Mouse (Mus musculus) midbrain, embryonic 11.5 days (tissue): Measurements from ENCODE around the gene Prdx6b. TPM values are rescaled to one million over a fixed set of nuclear protein-coding genes. Genes with fewer than 3 reads are reported as not detected.

Experiments
- ATAC-seq: fragments of 200-750 bp; cut with Nextera tagmentation; 2 replicates; pipeline ENCODE4 v1.8.0; 2017; ENCODE audit warnings: moderate TSS enrichment, moderate library complexity; ENCODE audit not compliant: low FRiP score
- DNase-seq: peaks from one replicate; pipeline ENCODE4 v3.0.0; 2015; ENCODE audit warnings: low spot score; ENCODE audit errors: missing footprints
- H3K27ac ChIP-seq: fragments of 300-500 bp; sonication (generic); 2 replicates; pipeline ENCODE4 v1.5.1; 2014; ENCODE audit warnings: low read depth, low read length
- H3K27me3 ChIP-seq: fragments of 300-500 bp; sonication (generic); 2 replicates; pipeline ENCODE4 v1.6.1; 2014; ENCODE audit warnings: mild to moderate bottlenecking, low read length, moderate library complexity, mixed read lengths; ENCODE audit not compliant: control insufficient read depth, insufficient read depth
- H3K36me3 ChIP-seq: fragments of 300-500 bp; sonication (generic); 2 replicates; pipeline ENCODE4 v1.6.1; 2014; ENCODE audit warnings: mild to moderate bottlenecking, low read length, moderate library complexity, mixed read lengths; ENCODE audit not compliant: control insufficient read depth, insufficient read depth
- H3K4me1 ChIP-seq: fragments of 300-500 bp; sonication (generic); 2 replicates; pipeline ENCODE4 v1.6.1; 2014; ENCODE audit warnings: low read length; ENCODE audit not compliant: control insufficient read depth, insufficient read depth
- H3K4me2 ChIP-seq: fragments of 300-500 bp; sonication (generic); 2 replicates; pipeline ENCODE4 v1.6.1; 2014; ENCODE audit warnings: mild to moderate bottlenecking, moderate library complexity
- H3K4me3 ChIP-seq: fragments of 300-500 bp; sonication (generic); 2 replicates; pipeline ENCODE4 v1.5.1; 2014; ENCODE audit warnings: low read depth, low read length
- H3K9ac ChIP-seq: fragments of 300-500 bp; sonication (generic); 2 replicates; pipeline ENCODE4 v1.6.1; 2014; ENCODE audit warnings: low read length
- H3K9me3 ChIP-seq: fragments of 300-500 bp; sonication (generic); 2 replicates; pipeline ENCODE4 v1.6.1; 2016; ENCODE audit warnings: low read length; ENCODE audit not compliant: control insufficient read depth
- WGBS: fragments of 180-500 bp; shearing (Covaris S2); extraction: QIAGEN DNeasy Blood & Tissue Kit; methylation state at CpG from one replicate; pipeline ENCODE4 v1.1.7; 2014; 5-methylcytosine and 5-hydroxymethylcytosine counted together
- polyA plus RNA-seq: library from polyadenylated mRNA; unstranded; fragments of >200 nt; fragmentation: Nextera tagmentation; extraction: Ambion mirVana; gene quantifications from 2 replicates; pipeline ENCODE4 v1.2.1, GENCODE M21; 2014

Prdx6b gene
- polyA plus RNA-seq, 1 experiment from 2014 or later: not detected

- DNase-seq (peak; percentile 94), ATAC-seq (peak; percentile 57; the same call in 1 of the 2 replicates)
- Histone ChIP-seq H3K36me3 (no peaks in the 10 kb centered on the region), H3K4me3 (no peak overlapping the region), H3K9ac (no peak overlapping the region), H3K4me1 (no peaks in the 10 kb centered on the region), H3K4me2 (no peak overlapping the region), H3K27me3 (no peaks in the 10 kb centered on the region), H3K27ac (no peak overlapping the region), H3K9me3 (no peaks in the 10 kb centered on the region)
- 50% methylated on average over 2 of the region's 2 CpGs for WGBS
Observed at GRCm38 (mm10) chr2:80275136-80275535, 17.1 kb upstream of the Prdx6b start.

- Histone ChIP-seq H3K36me3 (no peaks in the 10 kb centered on the region), H3K4me1 (no peaks in the 10 kb centered on the region), H3K27ac (no peak overlapping the region), H3K9ac (no peak overlapping the region), H3K27me3 (no peaks in the 10 kb centered on the region), H3K9me3 (no peaks in the 10 kb centered on the region), H3K4me2 (no peak overlapping the region), H3K4me3 (no peak overlapping the region)
- WGBS: 88% methylated on average over 2 of the region's 2 CpGs
- ATAC-seq: no peak
- DNase-seq: no peak
Observed at GRCm38 (mm10) chr2:80282214-80282613, 10.1 kb upstream of the Prdx6b start.

- 90% methylated on average over 4 of the region's 4 CpGs for whole genome bisulfite sequencing
- Histone ChIP-seq H3K9ac (no peak overlapping the region), H3K36me3 (no peaks in the 10 kb centered on the region), H3K4me1 (no peaks in the 10 kb centered on the region), H3K27me3 (no peaks in the 10 kb centered on the region), H3K4me2 (no peak overlapping the region), H3K4me3 (no peak overlapping the region), H3K27ac (no peak overlapping the region), H3K9me3 (no peaks in the 10 kb centered on the region)
- no peak for DNase-seq
- no peak for ATAC-seq
Observed at GRCm38 (mm10) chr2:80286397-80286796, 5.9 kb upstream of the Prdx6b start.

- no peak overlapping the region for H3K4me2 ChIP-seq
- no peak for ATAC-seq
- H3K36me3 ChIP-seq: no peaks in the 10 kb centered on the region
- DNase-seq: no peak
- H3K9me3 ChIP-seq: no peaks in the 10 kb centered on the region
- no peaks in the 10 kb centered on the region for H3K4me1 ChIP-seq
- no peak overlapping the region for H3K27ac ChIP-seq
- no peak overlapping the region for H3K9ac ChIP-seq
- H3K4me3 ChIP-seq: no peak overlapping the region
- WGBS: 76% methylated on average over 3 of the region's 3 CpGs
- H3K27me3 ChIP-seq: no peaks in the 10 kb centered on the region
Observed at GRCm38 (mm10) chr2:80298334-80298733, 6.1 kb downstream of the Prdx6b start.

- ATAC-seq: no peak
- no peak overlapping the region for H3K4me3 ChIP-seq
- DNase-seq: no peak
- no peaks in the 10 kb centered on the region for H3K36me3 ChIP-seq
- no peak overlapping the region for H3K27ac ChIP-seq
- 85% methylated on average over 4 of the region's 4 CpGs for WGBS
- H3K9me3 ChIP-seq: no peaks in the 10 kb centered on the region
- H3K4me2 ChIP-seq: no peak overlapping the region
- no peaks in the 10 kb centered on the region for H3K27me3 ChIP-seq
- no peak overlapping the region for H3K9ac ChIP-seq
- no peaks in the 10 kb centered on the region for H3K4me1 ChIP-seq
Observed at GRCm38 (mm10) chr2:80300806-80301205, 8.5 kb downstream of the Prdx6b start.

GRCm38 (mm10) chr2:80303957-80304356 lies 11.7 kb downstream of the Prdx6b start:
- WGBS: 97% methylated on average over 2 of the region's 2 CpGs
- H3K9ac ChIP-seq: no peak overlapping the region
- H3K4me2 ChIP-seq: no peak overlapping the region
- no peaks in the 10 kb centered on the region for H3K36me3 ChIP-seq
- H3K4me3 ChIP-seq: no peak overlapping the region
- no peak overlapping the region for H3K27ac ChIP-seq
- H3K27me3 ChIP-seq: no peaks in the 10 kb centered on the region
- ATAC-seq (no peak), DNase-seq (no peak)
- H3K4me1 ChIP-seq: no peaks in the 10 kb centered on the region
- no peaks in the 10 kb centered on the region for H3K9me3 ChIP-seq

- ATAC-seq (no peak), DNase-seq (no peak)
- no peak overlapping the region for H3K9ac ChIP-seq
- H3K4me3 ChIP-seq: no peak overlapping the region
- H3K4me1 ChIP-seq: no peaks in the 10 kb centered on the region
- no peaks in the 10 kb centered on the region for H3K9me3 ChIP-seq
- no peaks in the 10 kb centered on the region for H3K36me3 ChIP-seq
- no peak overlapping the region for H3K27ac ChIP-seq
- 90% methylated on average over 3 of the region's 3 CpGs for WGBS
- H3K4me2 ChIP-seq: no peak overlapping the region
- H3K27me3 ChIP-seq: no peaks in the 10 kb centered on the region
Observed at GRCm38 (mm10) chr2:80307701-80308100, 15.4 kb downstream of the Prdx6b start.

GRCm38 (mm10) chr2:80309775-80310174 lies 17.5 kb downstream of the Prdx6b start:
- Histone ChIP-seq H3K4me1 (no peaks in the 10 kb centered on the region), H3K9ac (no peak overlapping the region), H3K4me3 (no peak overlapping the region), H3K9me3 (no peaks in the 10 kb centered on the region), H3K27me3 (no peaks in the 10 kb centered on the region), H3K27ac (no peak overlapping the region), H3K4me2 (no peak overlapping the region), H3K36me3 (no peaks in the 10 kb centered on the region)
- DNase-seq: no peak
- WGBS: 82% methylated on average over 4 of the region's 4 CpGs
- ATAC-seq: no peak

GRCm38 (mm10) chr2:80310772-80311171 lies 18.5 kb downstream of the Prdx6b start:
- no peak overlapping the region for H3K4me3 ChIP-seq
- ATAC-seq (no peak), DNase-seq (no peak)
- H3K36me3 ChIP-seq: no peaks in the 10 kb centered on the region
- H3K9ac ChIP-seq: no peak overlapping the region
- H3K4me2 ChIP-seq: no peak overlapping the region
- no peaks in the 10 kb centered on the region for H3K4me1 ChIP-seq
- H3K27me3 ChIP-seq: no peaks in the 10 kb centered on the region
- WGBS: 81% methylated on average over 4 of the region's 4 CpGs
- H3K27ac ChIP-seq: no peak overlapping the region
- no peaks in the 10 kb centered on the region for H3K9me3 ChIP-seq

- Histone ChIP-seq H3K27ac (no peak overlapping the region), H3K36me3 (no peaks in the 10 kb centered on the region), H3K4me1 (peaks cover 4% of the 10 kb centered on the region), H3K4me2 (no peak overlapping the region), H3K4me3 (no peak overlapping the region), H3K9ac (no peak overlapping the region), H3K9me3 (no peaks in the 10 kb centered on the region), H3K27me3 (no peaks in the 10 kb centered on the region)
- ATAC-seq (no peak), DNase-seq (no peak)
- WGBS: 64% methylated on average over 4 of the region's 4 CpGs
Observed at GRCm38 (mm10) chr2:80311350-80311749, 19.1 kb downstream of the Prdx6b start.
